Mouse (Mus musculus): ENCODE data around the gene Fam76a.

DNA sequence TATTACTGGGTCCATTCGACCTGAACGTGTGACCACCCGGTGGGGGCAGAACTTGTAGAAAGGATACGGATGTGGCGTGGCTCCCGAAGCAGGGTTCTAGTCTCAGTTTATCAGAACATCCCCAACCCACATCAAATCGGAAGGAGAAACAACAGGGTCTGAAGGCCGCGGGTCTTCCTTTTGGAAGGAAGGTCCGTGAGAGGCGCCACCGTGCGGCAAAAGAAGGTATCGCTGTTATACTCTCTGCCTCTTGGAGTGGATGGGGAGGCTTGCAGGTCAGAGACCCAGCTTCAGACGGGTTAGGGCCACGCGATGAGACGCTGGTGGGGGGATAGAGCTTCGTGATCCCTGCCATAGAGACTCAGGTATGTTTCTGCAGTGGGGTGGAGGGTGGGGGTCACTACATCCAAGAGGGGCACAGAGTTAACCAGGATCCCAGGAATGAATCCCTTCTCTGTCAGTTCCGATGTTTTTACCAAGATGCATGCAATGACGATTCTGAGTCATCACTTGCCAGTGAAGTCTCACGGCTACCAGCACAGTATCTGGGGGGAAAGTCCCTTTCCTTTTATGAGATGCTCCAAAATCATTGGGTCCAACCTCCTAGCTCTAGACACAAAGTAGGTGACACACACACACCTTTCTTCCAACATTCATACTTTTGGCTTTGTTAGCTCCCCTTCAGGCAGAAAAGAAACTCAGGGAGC, 17.2 kb upstream of the Fam76a start:
- no peak for TF ChIP-seq POLR2A (IDR thresholded peaks at IDR 0.05; ENCODE audit: insufficient read depth, low read length)
- no peak for TF ChIP-seq EP300 (IDR thresholded peaks at IDR 0.05; ENCODE audit: insufficient read depth, low read depth, low read length)

Measured in ES-Bruce4 (cell line).